Mouse (Mus musculus) olfactory bulb, adult 2 months (tissue): Measurements from ENCODE around the gene Myh10.

ENCODE experiments used
- CTCF ChIP-seq: fragments of 200-500 bp; IDR thresholded peaks from 2 replicates; pipeline ENCODE4 v1.5.1; 2012; ENCODE audit warnings: low read depth, mild to moderate bottlenecking, low read length, moderate library complexity; ENCODE audit not compliant: insufficient read depth
- POLR2A ChIP-seq: fragments of 200-500 bp; IDR thresholded peaks from 2 replicates; pipeline ENCODE4 v1.6.1; 2012; ENCODE audit warnings: mild to moderate bottlenecking, low read depth, low read length, moderate library complexity; ENCODE audit not compliant: insufficient read depth

DNA sequence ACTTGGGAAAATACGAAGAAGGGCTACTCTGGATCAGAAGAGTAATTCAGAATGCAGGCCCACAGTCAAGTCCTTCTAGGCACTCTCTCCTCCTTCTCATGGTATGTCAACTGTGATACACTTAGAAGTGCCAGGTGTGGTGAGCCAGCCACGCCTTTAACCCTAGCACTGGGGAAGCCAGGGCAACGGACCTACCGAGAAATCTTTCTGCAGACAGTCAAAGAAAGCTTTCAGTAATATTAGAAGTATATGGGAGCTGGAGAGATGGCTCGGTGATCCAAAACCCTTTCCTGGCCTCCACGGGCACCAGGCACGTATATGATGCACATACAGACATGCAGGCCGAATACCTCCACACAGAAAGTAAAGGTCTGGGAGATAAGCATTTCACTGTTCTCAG lies 127.1 kb downstream of the Myh10 start:
- TF ChIP-seq CTCF (no peak), POLR2A (no peak)
